Mouse (Mus musculus): Measurements from ENCODE around the gene Npas2.

- TF ChIP-seq CTCF (IDR thresholded peaks at IDR 0.05; ENCODE audit: low read depth, low read length) (peak; percentile 45), EP300 (IDR thresholded peaks at IDR 0.05; ENCODE audit: insufficient read depth, low read depth, low read length) (no peak)
Observed at GRCm38 (mm10) chr1:39361754-39362514, 168.4 kb downstream of the Npas2 start.

Measured in ES-Bruce4 (cell line).